16 mouse cellular contexts compared by ENCODE assay signal in genomic region chr2:51563881-51564280, GRCm38 (mm10).
DNase-seq lines count a peak whose midpoint lies in the region; ATAC-seq and TF ChIP-seq lines count a peak whose summit lies in the region.
"Had no signal": no experiment of that assay in that cellular context is flagged by ENCODE, and none has a peak within 500 bp of the region (broad histone marks: within the 10 kb centered on the region; RNA-seq: fewer than 3 reads in every experiment).

No protein-coding gene starts in this region.

- H3K9ac ChIP-seq in forebrain, embryonic 16.5 days (replicated peaks; ENCODE audit: low read depth, low read length), result no peak overlapping the region
- H3K9ac ChIP-seq: limb, embryonic 15.5 days; midbrain, embryonic 12.5 days had no signal

- intact Hi-C loops in gastrocnemius, postnatal 14 days (cut with DNase I; ENCODE audit: low total_unique reads), result no loop called here
- intact Hi-C loops in left cerebral cortex, postnatal 4 days (cut with DNase I), result no loop called here
- intact Hi-C loops in left cerebral cortex, adult 2 months (cut with DNase I), result no loop called here
- intact Hi-C loops in left cerebral cortex, postnatal 36 days (cut with DNase I), result no loop called here

- H3K4me2 ChIP-seq in forebrain, embryonic 16.5 days (ENCODE audit: low read length), result no peak overlapping the region
- H3K4me2 ChIP-seq: limb, embryonic 15.5 days; midbrain, embryonic 12.5 days had no signal

- H3K9me3 ChIP-seq in limb, embryonic 10.5 days (replicated peaks), result no peaks in the 10 kb centered on the region
- no peaks in the 10 kb centered on the region for H3K9me3 ChIP-seq in forebrain, embryonic 16.5 days (ENCODE audit: control insufficient read depth, low read length)
- H3K9me3 ChIP-seq: limb, embryonic 15.5 days; midbrain, embryonic 12.5 days had no signal

- H3K4me3 ChIP-seq in left cerebral cortex, adult 2 months, result no peak overlapping the region
- no peak overlapping the region for H3K4me3 ChIP-seq in limb, embryonic 10.5 days
- no peak overlapping the region for H3K4me3 ChIP-seq in forebrain, embryonic 16.5 days (replicated peaks; ENCODE audit: low read length)
- H3K4me3 ChIP-seq: limb, embryonic 15.5 days; midbrain, embryonic 12.5 days had no signal

- no peaks in the 10 kb centered on the region for H3K27me3 ChIP-seq in limb, embryonic 10.5 days (ENCODE audit: low read depth, poor library complexity, severe bottlenecking)
- H3K27me3 ChIP-seq in forebrain, embryonic 16.5 days (replicated peaks; ENCODE audit: control insufficient read depth, insufficient read depth, low read length), result no peaks in the 10 kb centered on the region
- H3K27me3 ChIP-seq: limb, embryonic 15.5 days; midbrain, embryonic 12.5 days had no signal

- TF ChIP-seq CTCF in left cerebral cortex, adult 2 months (IDR thresholded peaks at IDR 0.05), result no peak

- no peak overlapping the region for H3K27ac ChIP-seq in left cerebral cortex, adult 2 months
- H3K27ac ChIP-seq in limb, embryonic 10.5 days, result peak overlapping the region; percentile 37; the same call in 1 of the 2 replicates
- H3K27ac ChIP-seq in forebrain, embryonic 16.5 days (ENCODE audit: low read length), result no peak overlapping the region
- H3K27ac ChIP-seq: limb, embryonic 15.5 days; midbrain, embryonic 12.5 days; stomach, postnatal 0 days had no signal

- H3K4me1 ChIP-seq in limb, embryonic 10.5 days, result peaks cover 28% of the 10 kb centered on the region
- peaks cover 4% of the 10 kb centered on the region for H3K4me1 ChIP-seq in forebrain, embryonic 16.5 days (replicated peaks; ENCODE audit: control insufficient read depth, insufficient read depth, low read length)
- H3K4me1 ChIP-seq: midbrain, embryonic 12.5 days had no signal

- H3K36me3 ChIP-seq in limb, embryonic 10.5 days, result no peaks in the 10 kb centered on the region
- no peaks in the 10 kb centered on the region for H3K36me3 ChIP-seq in forebrain, embryonic 16.5 days (ENCODE audit: control insufficient read depth, insufficient read depth)
- H3K36me3 ChIP-seq: limb, embryonic 15.5 days; midbrain, embryonic 12.5 days had no signal

- 83% methylated on average over 5 of the region's 5 CpGs for WGBS in limb, embryonic 10.5 days
- 75% methylated on average over 5 of the region's 5 CpGs for WGBS in forebrain, embryonic 16.5 days

- DNase-seq in gastrocnemius, adult 18-20 months (ENCODE audit: low spot score), result peak; percentile 3
- DNase-seq in gastrocnemius, postnatal 14 days, result no peak
- peak; percentile 9 for DNase-seq in left cerebral cortex, postnatal 4 days
- DNase-seq in left cerebral cortex, adult 2 months (ENCODE audit: extremely low spot score in 1 of 2, low spot score in 2 of 2), result no peak
- peak; percentile 53 to 58 for DNase-seq in kidney, adult 8-10 months
- DNase-seq in limb, embryonic 10.5 days (ENCODE audit: low spot score), result no peak
- no peak for DNase-seq in left cerebral cortex, postnatal 36 days (ENCODE audit: low spot score in 2 of 2)
- DNase-seq: cerebellum, adult 11 months; heart, postnatal 36 days; layer of hippocampus, postnatal 36 days; thymus, postnatal 36 days had no signal

- ATAC-seq in forebrain, embryonic 16.5 days, result no peak
- ATAC-seq: intestine, postnatal 0 days had no signal

Comparison
In these comparisons a context has a peak if more than half of its experiments do, and no peak if none do; other contexts are left out.
1. DNase-seq: peak in gastrocnemius, adult 18-20 months (single experiment), left cerebral cortex, postnatal 4 days (single experiment) and kidney, adult 8-10 months (2 of 2); none in gastrocnemius, postnatal 14 days (single experiment), left cerebral cortex, adult 2 months (0 of 2), limb, embryonic 10.5 days (single experiment) and left cerebral cortex, postnatal 36 days (0 of 2).